Mouse (Mus musculus) spleen, embryonic (tissue): ENCODE data around the gene Sept4.

Experiments
- CTCF ChIA-PET: fragments of 350-600 bp; sonication (Branson Sonifier 250); formaldehyde crosslinking; loops from one replicate; lab custom pipeline; 2022; lab: Charles Lee

Gene Sept4

GRCm38 (mm10) chr11:87578963-87579601, 10.4 kb downstream of the Sept4 start:
- CTCF ChIA-PET = interaction anchor here (0.7 to 0.9 kb wide), 2 partner anchors 17 to 35 kb away, joined by 3 to 4 read pairs; no protein-coding TSS in a partner anchor

DNA sequence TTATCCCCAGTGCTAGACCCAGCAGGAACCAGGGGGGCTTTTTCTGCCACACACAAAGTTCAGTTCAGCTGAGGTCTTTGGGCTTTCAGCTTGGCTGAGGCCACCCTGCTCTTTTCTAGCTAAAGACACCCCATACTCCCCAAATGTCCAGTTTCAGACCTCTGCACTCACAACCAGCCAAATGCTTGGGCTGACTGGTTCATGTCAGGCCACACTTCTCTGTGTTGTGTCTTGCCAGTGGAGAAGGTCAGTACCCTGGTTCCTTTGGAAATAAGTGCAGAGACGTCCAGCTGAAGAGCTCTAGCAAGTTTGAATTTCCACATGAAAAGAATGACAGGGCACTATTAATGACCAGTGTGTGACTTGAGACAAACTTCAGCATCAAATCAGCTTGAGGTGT, 11.0 kb downstream of the Sept4 start:
- CTCF ChIA-PET = no interaction called here

GRCm38 (mm10) chr11:87580543-87581085, 11.9 kb downstream of the Sept4 start:
- CTCF ChIA-PET = interaction anchor here (0.8 kb wide), 1 partner anchor 99 kb away, joined by 6 read pairs; no protein-coding TSS in a partner anchor

DNA sequence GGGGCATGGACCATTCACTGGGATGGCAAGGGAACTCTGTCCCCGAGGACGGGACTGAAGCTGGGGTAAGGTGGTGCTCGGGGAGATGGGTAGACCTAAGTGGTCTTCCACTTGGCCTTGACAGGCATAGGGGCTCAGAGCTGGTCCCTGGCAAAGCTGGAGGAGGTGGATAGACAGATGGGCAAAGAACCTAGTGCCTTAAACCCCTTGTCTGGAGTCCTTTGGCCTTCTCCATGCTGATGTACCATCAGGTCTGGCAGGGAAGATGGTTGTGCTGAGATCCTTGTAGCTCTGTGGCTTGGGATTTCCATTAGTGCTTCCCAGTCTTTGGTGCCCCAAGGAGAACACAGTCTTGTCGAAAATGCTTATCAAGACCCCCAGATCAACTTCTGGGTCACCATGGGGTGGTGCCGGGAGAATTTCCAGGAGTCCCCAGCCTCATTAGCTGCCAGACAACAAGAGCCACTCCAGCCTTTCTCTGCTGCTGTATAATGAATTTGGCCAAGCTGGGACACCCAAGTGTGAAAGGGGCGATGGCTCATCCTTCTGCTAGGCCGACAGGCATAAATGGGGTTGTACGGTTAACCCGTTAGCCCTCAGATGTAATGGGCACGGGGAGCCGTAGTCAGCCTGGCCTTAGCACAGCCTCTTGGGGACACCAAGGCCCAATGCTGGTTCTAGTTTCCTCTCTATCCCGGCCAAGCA, 12.6 kb downstream of the Sept4 start:
- CTCF ChIA-PET = interaction anchor here (0.8 kb wide), 1 partner anchor 100 kb away, joined by 6 read pairs; no protein-coding TSS in a partner anchor

DNA sequence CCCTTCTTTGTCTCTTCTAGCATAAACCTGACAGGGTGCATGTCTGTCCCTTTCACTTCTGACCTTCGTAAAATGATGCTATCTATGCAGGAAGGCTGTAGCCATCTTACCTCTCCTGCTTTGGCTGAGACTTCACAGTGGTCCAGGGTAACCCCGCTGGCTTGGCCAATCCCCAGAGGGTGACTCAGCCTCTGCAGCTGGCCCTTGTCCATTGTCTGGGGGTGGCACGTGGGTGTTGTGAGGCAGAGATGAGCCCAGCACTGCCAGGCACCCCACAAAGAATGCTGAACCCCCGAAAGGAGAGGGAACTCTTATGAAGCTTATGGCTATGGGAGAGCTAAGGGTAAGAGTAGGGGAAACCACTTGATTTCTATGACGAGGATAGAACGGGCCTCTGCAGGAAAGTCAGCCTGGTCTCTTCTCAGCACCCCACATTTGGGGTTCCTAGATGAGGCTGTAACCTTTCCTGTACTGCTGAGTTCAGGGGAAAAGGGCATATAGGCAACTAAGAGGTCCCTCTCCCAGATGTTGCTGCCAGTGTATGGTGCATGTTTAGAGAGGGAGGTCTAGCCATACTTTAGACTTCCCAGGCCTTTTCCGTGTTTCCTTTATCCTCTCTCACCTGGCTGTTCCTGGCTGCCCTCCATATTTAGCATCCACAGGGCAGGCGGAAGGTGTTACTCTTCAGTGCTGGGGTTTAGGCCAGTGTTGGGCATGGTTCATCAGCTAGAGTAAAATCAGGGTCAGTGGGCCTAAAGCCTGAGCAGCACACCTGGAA, 13.4 kb downstream of the Sept4 start:
- CTCF ChIA-PET = no interaction called here

- CTCF ChIA-PET = no interaction called here
Measured at GRCm38 (mm10) chr11:87583291-87584034, 14.8 kb downstream of the Sept4 start.

GRCm38 (mm10) chr11:87584711-87585505, 16.2 kb downstream of the Sept4 start:
- CTCF ChIA-PET = no interaction called here

DNA sequence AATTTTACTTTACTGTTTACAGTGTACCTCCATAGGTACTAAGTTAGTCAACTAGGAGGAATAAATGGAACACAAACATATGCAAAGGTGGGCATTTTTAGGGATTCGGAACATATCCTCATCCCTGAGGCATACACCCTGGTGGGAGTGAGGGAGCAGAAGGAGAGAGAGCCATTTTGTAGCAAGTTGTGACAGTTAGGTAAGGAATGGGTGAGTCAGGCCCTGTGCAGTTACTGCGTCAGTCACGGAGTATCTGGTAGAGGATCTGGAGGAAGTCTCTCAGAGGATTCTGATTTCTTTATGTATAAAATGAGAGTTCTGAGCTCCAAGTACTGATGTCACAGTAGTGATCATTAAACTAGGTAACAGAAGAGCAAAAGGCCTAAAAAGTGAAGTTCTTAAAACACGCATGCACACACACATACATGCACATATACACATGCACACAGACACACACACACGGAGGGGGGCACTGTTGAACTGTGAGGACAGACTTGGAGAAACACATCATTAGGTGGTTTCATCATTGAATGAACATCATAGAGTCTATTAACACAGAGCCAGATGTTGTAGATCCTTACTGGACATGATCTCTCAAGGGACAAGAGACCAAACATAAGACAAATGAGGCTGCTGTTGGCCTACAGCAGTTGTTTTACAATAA, 18.6 kb downstream of the Sept4 start:
- CTCF ChIA-PET = no interaction called here

GRCm38 (mm10) chr11:87589605-87590004, 20.9 kb downstream of the Sept4 start:
- CTCF ChIA-PET = interaction anchor here (0.6 kb wide), 2 partner anchors 52 to 1123 kb away, joined by 3 to 5 read pairs; no protein-coding TSS in a partner anchor

DNA sequence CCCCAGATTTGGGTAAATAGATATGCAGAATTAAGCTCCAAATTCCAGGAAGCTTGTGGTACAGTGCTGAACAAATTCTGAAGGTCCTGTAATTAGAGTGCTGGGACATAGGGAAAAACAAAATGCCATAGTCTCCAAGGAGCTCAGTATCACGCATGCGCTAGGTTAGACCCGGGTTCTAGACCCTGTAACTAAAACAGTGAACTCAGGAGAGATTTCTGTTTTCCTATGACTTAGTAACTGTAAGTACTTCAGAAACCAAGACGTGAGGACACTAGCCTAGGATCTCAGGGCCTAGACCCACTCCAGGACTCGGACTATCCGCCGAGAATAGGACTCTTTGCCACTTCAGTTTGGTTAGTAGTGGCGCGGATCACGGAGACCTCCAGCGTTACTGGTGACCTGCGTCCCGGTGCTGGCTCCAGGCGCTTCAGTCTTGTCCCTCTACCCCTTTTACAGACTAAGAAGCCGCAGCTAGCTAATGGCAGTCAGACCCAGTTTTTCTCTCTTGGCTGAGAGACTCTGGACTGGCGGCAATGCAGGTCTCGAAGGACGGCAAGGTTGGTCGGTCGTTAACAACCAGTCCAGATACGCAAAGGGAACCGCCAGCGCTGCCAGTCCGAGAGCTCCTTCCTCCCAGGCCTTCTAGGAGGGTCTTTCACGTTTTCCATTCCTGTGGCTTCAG, 22.3 kb downstream of the Sept4 start:
- CTCF ChIA-PET = interaction anchor here (0.6 to 0.7 kb wide), 3 partner anchors 16 to 635 kb away, joined by 3 to 5 read pairs (median 4); no protein-coding TSS in a partner anchor

DNA sequence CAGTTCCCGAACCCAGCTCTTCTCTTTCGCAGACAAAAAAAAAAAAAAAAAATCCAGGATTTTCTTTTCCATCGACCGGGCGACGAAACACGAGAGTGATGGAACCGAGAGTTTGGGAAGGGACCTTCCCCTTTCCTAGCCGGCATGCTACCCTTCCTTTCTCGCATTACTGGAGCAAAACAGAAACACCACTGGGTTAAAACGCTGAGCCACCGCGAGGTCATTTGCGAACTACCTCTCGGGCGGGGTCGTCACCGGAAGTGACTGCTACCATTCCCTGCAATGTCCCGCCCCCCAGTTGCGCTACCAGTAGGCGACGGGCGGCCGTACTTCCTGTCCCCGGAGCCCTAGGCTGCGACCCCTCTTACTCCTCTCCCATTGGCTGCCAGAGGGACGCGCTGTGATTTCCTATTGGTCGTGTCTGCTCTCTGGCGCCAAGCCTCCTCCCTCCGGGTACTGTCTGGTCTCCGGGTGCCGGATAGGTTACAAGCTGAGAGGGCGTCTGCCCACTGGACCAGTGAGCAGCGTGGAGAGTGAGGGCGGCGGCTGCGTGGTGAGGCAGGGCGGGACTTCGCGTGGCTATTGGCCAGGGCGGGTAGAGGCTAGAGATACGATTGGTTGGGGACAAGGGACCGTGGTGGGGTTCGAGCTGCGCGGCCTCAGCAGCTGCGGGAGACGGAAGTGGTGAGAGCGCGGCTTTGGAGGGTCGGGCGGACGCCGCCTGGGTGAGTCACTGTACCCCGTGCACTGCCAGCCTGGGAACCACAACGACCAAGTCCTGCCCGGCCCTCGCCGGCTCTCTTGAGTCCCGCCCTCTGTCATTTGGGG, 23.0 kb downstream of the Sept4 start, which contains the start of gene Mtmr4:
Mtmr4 (plus strand) TSS at position 637 of the 828 bp plus-strand sequence.
- CTCF ChIA-PET = interaction anchor here (0.6 to 0.7 kb wide), 4 partner anchors 15 to 634 kb away, joined by 3 to 6 read pairs (median 4); no protein-coding TSS in a partner anchor

DNA sequence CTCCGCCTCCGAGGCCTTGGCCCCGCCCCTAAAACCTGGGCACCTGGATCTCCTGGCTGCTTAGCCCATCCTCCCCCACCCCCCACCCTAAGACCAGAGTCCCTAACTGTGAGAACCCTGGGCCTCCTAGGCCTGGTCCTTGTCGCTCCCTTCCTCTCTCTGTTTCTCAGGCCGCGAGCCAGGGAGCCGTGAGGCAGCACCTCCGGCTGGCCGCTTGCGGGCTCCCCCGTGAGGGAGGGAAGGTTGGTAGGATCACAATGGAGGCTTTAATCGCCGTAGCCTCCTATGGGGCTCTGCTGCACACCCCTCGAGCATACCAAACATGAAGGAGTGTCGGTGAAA, 23.6 kb downstream of the Sept4 start:
- CTCF ChIA-PET = no interaction called here

DNA sequence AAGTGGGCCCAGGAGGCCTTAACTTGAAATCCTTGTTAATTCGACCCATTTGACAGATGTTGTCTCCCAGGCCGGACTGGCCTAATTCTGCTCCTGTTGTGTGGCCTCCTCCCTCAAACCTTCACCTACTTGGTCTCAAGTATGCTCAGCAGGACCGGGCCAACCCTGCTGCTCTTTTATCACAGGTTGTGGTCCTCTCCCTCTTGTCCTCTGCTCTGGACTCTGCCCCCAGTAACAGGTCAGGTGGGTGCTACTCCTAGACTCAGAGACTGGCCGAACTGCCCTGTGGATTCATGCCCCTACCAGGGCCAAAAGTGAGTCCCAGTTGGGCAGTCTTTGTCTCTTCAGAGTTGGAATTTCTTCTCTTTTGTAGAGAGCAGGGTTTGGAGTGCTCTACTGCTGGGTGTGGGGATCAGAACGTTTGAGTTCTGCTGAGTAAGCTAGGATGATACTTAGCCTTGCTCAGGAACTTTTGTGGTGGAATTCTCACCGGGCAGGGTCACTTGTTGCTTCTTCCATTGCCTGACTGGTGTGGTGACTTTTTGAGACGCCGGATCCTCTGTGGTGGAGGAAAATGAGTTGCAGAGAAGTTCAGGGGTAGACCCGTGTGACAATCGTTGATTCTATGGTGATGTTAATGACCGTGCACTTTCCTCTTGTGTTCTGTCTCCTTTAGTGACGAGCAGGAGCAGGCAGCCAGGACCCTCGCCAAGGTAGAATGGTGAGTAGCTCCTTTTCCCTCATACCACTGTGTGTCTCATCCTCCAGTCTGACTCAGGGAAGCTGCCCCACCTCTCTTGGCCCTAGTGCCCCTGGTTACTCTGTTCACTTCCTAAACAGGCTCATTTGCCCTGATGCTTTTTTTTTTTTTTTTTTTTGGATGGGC, 24.3 kb downstream of the Sept4 start:
- CTCF ChIA-PET = no interaction called here

- CTCF ChIA-PET = interaction anchor here (0.6 to 1.6 kb wide), 2 partner anchors 9 to 16 kb away, joined by 3 to 4 read pairs; no protein-coding TSS in a partner anchor
Measured at GRCm38 (mm10) chr11:87595327-87595841, 26.7 kb downstream of the Sept4 start.

GRCm38 (mm10) chr11:87595976-87596375, 27.3 kb downstream of the Sept4 start:
- CTCF ChIA-PET = interaction anchor here (0.6 to 1.6 kb wide), 2 partner anchors 17 to 135 kb away, joined by 3 read pairs; no protein-coding TSS in a partner anchor

- CTCF ChIA-PET = interaction anchor here (0.6 to 1.6 kb wide), 2 partner anchors 17 to 134 kb away, joined by 3 read pairs; no protein-coding TSS in a partner anchor
Measured at GRCm38 (mm10) chr11:87596492-87596891, 27.8 kb downstream of the Sept4 start.
